Mouse (Mus musculus): ENCODE results near the gene Cntn5. TPM values are rescaled to one million over a fixed set of nuclear protein-coding genes. Genes with fewer than 3 reads are reported as not detected.

Cntn5 gene
- polyA plus RNA-seq, 1 experiment from 2014 or later: 13.4 TPM

DNA sequence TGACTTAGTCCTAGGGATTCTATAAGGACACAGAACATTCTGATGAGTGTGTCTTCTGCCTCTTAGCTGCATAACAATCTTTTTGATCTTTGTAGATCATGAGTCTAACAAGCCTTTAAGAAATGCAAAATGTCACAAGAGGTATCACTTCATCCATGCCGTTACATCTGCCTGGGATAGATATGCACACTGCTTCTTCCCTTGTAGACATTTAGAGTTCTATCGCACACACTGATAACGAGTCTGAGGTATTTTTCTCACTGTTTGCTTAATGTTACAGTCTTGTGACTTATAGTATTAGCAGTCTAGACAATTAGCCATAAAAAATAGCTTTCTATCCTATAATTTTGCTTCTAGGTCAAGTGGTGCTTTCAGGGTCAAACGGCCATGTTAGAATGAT, 522.9 kb downstream of the Cntn5 start:
- WGBS: 92% methylated on average over 4 of the region's 4 CpGs
- no peak overlapping the region for H3K4me3 ChIP-seq
- no peaks in the 10 kb centered on the region for H3K27me3 ChIP-seq
- ATAC-seq (replicated peaks): no peak
- no peaks in the 10 kb centered on the region for H3K9me3 ChIP-seq
- H3K36me3 ChIP-seq: no peaks in the 10 kb centered on the region
- no peak overlapping the region for H3K27ac ChIP-seq (replicated peaks)
- no peak overlapping the region for H3K4me2 ChIP-seq (replicated peaks)
- H3K9ac ChIP-seq (replicated peaks): no peak overlapping the region
- no peaks in the 10 kb centered on the region for H3K4me1 ChIP-seq

DNA sequence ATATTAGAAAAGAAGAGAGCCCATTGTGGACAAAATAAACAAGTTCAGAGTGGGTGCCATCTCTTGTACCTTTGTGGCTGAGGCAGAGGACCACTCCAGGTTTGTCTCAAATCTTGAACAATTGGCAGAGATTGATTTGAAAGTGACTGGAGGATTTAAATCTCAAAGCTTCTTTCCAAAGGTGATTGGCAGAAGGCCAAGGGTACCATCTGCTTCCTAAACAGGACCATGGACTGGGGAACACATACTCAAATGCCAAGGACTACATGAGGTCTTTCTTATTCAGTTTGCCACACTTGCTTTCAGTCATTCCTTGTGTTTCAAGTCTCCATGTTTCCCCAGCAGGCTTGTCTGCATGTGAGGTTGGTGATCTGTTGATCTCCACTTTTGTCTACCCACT, 528.3 kb downstream of the Cntn5 start:
- no peak overlapping the region for H3K27ac ChIP-seq (replicated peaks)
- H3K4me3 ChIP-seq: no peak overlapping the region
- H3K36me3 ChIP-seq: no peaks in the 10 kb centered on the region
- H3K9ac ChIP-seq (replicated peaks): no peak overlapping the region
- H3K9me3 ChIP-seq: no peaks in the 10 kb centered on the region
- no peaks in the 10 kb centered on the region for H3K27me3 ChIP-seq
- no peak for ATAC-seq (replicated peaks)
- no peak overlapping the region for H3K4me2 ChIP-seq (replicated peaks)
- H3K4me1 ChIP-seq: no peaks in the 10 kb centered on the region

DNA sequence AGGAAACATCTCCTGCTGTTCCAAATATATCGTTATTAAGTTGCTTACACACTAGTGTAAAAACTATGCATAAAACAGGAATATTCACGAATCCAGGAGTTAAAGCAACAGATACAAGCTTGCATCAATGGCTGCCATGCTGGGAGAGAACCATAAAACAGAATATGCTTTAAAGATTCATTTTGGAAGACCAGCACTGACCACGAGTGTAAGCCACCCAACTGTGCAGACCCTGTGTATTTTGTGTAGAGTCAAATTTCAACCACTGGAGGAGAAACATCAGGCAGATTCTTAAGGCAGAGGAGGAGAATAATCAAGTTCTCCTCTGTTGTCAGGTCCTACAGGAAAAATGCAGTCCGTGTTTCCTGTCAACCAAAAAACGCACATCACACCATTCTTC, 535.6 kb downstream of the Cntn5 start:
- H3K27me3 ChIP-seq: no peaks in the 10 kb centered on the region
- H3K27ac ChIP-seq (replicated peaks): no peak overlapping the region
- H3K9me3 ChIP-seq: no peaks in the 10 kb centered on the region
- WGBS: 70% methylated on average over 5 of the region's 5 CpGs
- H3K4me3 ChIP-seq: no peak overlapping the region
- no peak for ATAC-seq (replicated peaks)
- no peak overlapping the region for H3K4me2 ChIP-seq (replicated peaks)
- H3K9ac ChIP-seq (replicated peaks): no peak overlapping the region
- H3K4me1 ChIP-seq: no peaks in the 10 kb centered on the region
- no peaks in the 10 kb centered on the region for H3K36me3 ChIP-seq

DNA sequence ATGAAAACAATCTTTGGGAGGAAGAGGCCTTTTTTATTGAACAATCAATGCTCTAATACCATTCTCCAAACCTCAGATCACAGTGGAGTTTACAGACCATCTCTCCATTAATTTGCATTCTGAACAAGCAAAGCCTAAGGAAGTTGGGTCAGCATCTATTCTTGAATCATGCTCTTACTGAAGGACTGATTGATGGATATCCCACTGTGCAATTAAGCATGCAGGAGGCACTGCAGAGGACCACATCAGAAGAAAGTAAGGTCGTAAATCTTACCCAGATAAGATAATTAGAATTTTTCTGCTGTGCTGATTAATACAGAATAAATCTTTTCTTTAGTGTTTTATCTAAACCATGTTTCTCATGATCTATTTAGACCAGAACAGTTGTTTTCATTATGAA, 536.2 kb downstream of the Cntn5 start:
- no peaks in the 10 kb centered on the region for H3K9me3 ChIP-seq
- WGBS: 9% methylated on average over 1 of the region's 1 CpGs
- H3K27me3 ChIP-seq: no peaks in the 10 kb centered on the region
- no peaks in the 10 kb centered on the region for H3K36me3 ChIP-seq
- no peaks in the 10 kb centered on the region for H3K4me1 ChIP-seq
- no peak overlapping the region for H3K9ac ChIP-seq (replicated peaks)
- H3K27ac ChIP-seq (replicated peaks): no peak overlapping the region
- ATAC-seq (replicated peaks): no peak
- no peak overlapping the region for H3K4me2 ChIP-seq (replicated peaks)
- no peak overlapping the region for H3K4me3 ChIP-seq

DNA sequence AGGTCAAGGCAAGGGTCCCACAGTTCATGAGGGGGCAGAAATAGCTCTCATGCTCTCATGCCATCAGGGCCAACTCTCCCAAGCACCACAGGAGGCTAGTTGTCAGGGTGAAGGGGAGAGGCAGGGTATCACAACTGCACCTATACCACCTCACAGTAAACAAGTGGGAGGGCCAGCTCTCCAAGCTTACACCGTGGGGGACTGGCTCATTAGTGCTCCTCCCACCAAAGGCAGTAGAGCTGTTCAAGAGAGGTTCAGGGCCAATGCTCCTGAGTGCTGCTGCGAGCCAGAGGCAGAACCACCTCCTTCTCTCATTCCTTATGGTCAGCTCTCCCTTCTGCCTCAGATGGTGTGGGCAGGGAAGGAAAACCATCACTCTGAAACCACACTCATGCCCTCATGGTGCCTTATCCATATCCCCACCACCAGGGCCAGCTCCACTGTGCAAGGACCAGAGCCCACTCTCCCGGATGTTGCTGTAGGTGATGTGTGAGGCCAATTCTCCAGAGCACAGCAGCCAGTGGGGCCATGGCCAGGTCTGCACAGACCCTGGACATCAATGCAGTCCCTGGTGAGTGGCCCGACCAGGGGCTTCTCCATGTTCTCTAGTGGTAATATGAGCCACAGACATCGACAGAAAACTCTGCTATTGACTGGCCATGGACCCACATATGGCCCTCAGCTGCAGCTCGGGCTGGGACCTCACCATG, 538.2 kb downstream of the Cntn5 start:
- H3K9me3 ChIP-seq: no peaks in the 10 kb centered on the region
- ATAC-seq (replicated peaks): no peak; the same call in 1 of the 2 replicates

DNA sequence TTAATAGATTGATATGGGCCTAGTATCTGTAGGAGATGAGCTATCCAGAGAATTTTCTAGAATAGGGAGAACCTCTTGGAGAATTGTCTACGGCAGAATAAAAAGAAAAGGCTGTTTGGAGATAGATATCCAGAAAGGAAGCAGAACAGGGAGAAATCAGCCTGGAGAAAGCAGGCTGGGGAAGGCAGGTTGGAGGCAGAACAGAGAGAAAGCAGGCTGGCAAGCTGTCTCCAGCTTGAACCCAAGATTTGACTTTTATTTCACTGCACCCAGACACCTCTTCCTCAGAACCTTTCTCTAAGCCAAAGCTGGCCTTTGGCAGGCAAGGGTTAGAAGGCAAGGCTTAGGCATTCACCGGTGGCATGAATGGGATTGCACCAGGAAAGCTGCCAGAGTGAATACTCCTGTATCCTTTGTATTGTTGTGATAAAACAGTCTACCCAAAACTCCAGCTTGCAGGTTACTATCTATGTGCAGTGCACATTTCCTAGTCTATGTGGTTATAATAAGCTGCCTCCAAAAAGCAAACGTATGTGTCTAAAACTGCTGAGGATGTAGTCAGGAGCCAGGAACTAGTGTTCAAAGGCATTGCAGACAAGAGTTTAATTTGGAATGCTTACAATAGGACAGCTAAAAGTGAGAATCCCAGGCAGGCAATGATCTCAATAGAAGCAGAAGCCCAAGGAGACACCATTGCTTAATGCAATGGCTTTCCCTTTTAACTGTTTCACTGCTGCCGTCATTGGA, 553.5 kb downstream of the Cntn5 start:
- H3K9me3 ChIP-seq: no peaks in the 10 kb centered on the region
- ATAC-seq (replicated peaks): no peak
- H3K27me3 ChIP-seq: no peaks in the 10 kb centered on the region
- WGBS: 74% methylated on average over 4 of the region's 4 CpGs
- no peaks in the 10 kb centered on the region for H3K36me3 ChIP-seq
- H3K4me3 ChIP-seq: no peak overlapping the region
- H3K9ac ChIP-seq (replicated peaks): no peak overlapping the region
- H3K4me1 ChIP-seq: no peaks in the 10 kb centered on the region
- no peak overlapping the region for H3K27ac ChIP-seq (replicated peaks)
- H3K4me2 ChIP-seq (replicated peaks): no peak overlapping the region

More for the DNA sequence above, 538.2 kb downstream of the Cntn5 start:
- Histone ChIP-seq H3K27me3 (no peaks in the 10 kb centered on the region), H3K27ac (replicated peaks) (no peak overlapping the region), H3K9ac (replicated peaks) (no peak overlapping the region), H3K4me1 (no peaks in the 10 kb centered on the region), H3K36me3 (no peaks in the 10 kb centered on the region), H3K4me3 (no peak overlapping the region), H3K4me2 (replicated peaks) (no peak overlapping the region)
- 83% methylated on average over 6 of the region's 6 CpGs for WGBS

DNA sequence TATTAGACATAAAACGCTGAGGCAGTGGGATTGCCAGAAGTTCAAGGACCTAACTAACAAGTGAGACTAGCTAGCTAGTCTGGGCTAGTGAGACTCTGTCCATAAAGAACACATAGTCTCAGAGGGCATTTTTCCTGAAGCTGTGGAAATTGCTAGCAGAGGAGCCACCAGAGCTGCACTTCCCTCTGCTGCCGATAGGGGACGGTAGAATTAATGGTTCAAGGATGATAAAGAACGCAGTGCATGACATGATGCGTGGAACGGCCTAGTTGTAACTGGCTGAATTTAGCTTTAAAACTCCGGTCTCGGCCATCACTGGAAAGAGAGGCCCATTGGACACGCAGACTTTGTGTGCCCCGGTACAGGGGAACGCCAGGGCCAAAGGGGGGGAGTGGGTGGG, 555.8 kb downstream of the Cntn5 start:
- no peaks in the 10 kb centered on the region for H3K27me3 ChIP-seq
- H3K4me1 ChIP-seq: no peaks in the 10 kb centered on the region
- 90% methylated on average over 11 of the region's 11 CpGs for WGBS
- no peaks in the 10 kb centered on the region for H3K9me3 ChIP-seq
- H3K4me2 ChIP-seq (replicated peaks): no peak overlapping the region
- no peak overlapping the region for H3K4me3 ChIP-seq
- no peaks in the 10 kb centered on the region for H3K36me3 ChIP-seq
- H3K9ac ChIP-seq (replicated peaks): no peak overlapping the region
- ATAC-seq (replicated peaks): no peak
- H3K27ac ChIP-seq (replicated peaks): no peak overlapping the region

GRCm38 (mm10) chr9:10348222-10348621, 556.4 kb downstream of the Cntn5 start:
- ATAC-seq (replicated peaks): no peak
- no peaks in the 10 kb centered on the region for H3K27me3 ChIP-seq
- H3K4me2 ChIP-seq (replicated peaks): no peak overlapping the region
- no peak overlapping the region for H3K27ac ChIP-seq (replicated peaks)
- no peak overlapping the region for H3K4me3 ChIP-seq
- 81% methylated on average over 4 of the region's 4 CpGs for WGBS
- no peaks in the 10 kb centered on the region for H3K9me3 ChIP-seq
- no peaks in the 10 kb centered on the region for H3K36me3 ChIP-seq
- H3K4me1 ChIP-seq: no peaks in the 10 kb centered on the region
- no peak overlapping the region for H3K9ac ChIP-seq (replicated peaks)

- ATAC-seq (replicated peaks): no peak
- Histone ChIP-seq H3K36me3 (no peaks in the 10 kb centered on the region), H3K9ac (replicated peaks) (no peak overlapping the region), H3K4me1 (no peaks in the 10 kb centered on the region), H3K9me3 (no peaks in the 10 kb centered on the region), H3K27me3 (no peaks in the 10 kb centered on the region), H3K27ac (replicated peaks) (no peak overlapping the region), H3K4me3 (no peak overlapping the region), H3K4me2 (replicated peaks) (no peak overlapping the region)
Observed at GRCm38 (mm10) chr9:10340751-10341150, 563.8 kb downstream of the Cntn5 start.

- H3K4me3 ChIP-seq: no peak overlapping the region
- no peak overlapping the region for H3K4me2 ChIP-seq (replicated peaks)
- H3K36me3 ChIP-seq: no peaks in the 10 kb centered on the region
- no peaks in the 10 kb centered on the region for H3K4me1 ChIP-seq
- no peak overlapping the region for H3K9ac ChIP-seq (replicated peaks)
- H3K9me3 ChIP-seq: no peaks in the 10 kb centered on the region
- 62% methylated on average over 1 of the region's 1 CpGs for WGBS
- ATAC-seq (replicated peaks): no peak
- H3K27me3 ChIP-seq: no peaks in the 10 kb centered on the region
- no peak overlapping the region for H3K27ac ChIP-seq (replicated peaks)
Observed at GRCm38 (mm10) chr9:10339716-10340115, 564.9 kb downstream of the Cntn5 start.

DNA sequence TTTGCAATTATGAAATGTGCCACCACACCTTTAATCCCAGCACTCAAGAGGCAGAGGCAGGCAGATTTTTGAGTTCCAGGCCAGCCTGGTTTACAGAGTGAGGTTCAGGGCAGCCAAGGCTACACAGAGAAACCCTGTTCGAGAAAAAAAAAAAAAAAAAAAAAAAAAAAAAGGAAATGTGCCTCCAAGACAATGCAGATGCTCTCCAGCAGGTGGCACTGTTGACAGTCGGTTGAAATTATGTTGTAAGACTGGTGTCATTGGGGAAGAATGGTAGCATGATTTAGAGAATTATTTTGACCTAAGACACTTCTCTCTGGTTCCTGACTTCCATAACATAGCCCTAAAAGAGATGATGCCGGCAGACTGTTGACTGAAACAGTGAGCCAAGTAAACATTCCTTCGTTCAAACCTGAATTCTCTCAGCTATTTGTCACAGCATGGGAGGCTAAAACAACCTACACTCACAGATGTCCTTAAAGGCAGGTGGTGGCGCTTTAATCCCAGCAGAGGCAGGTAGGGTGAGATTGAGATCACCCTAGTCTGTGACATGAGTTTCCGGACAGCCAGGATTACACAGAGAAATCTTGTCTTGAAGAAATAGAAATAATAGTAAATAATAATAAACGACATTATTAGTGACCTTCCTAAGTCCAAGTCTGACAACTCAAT, 579.7 kb downstream of the Cntn5 start:
- Histone ChIP-seq H3K36me3 (no peaks in the 10 kb centered on the region), H3K9ac (replicated peaks) (no peak overlapping the region), H3K27ac (replicated peaks) (no peak overlapping the region), H3K27me3 (no peaks in the 10 kb centered on the region), H3K4me1 (no peaks in the 10 kb centered on the region), H3K9me3 (no peaks in the 10 kb centered on the region), H3K4me3 (no peak overlapping the region), H3K4me2 (replicated peaks) (no peak overlapping the region)
- ATAC-seq (replicated peaks): no peak
- 45% methylated on average over 7 of the region's 7 CpGs for WGBS

GRCm38 (mm10) chr9:10269342-10269741, 635.2 kb downstream of the Cntn5 start:
- H3K9me3 ChIP-seq: no peaks in the 10 kb centered on the region
- WGBS: 4% methylated on average over 2 of the region's 2 CpGs
- peak; percentile 99 for ATAC-seq (replicated peaks)

More at GRCm38 (mm10) chr9:10269342-10269741, 635.2 kb downstream of the Cntn5 start:
- Histone ChIP-seq H3K27ac (replicated peaks) (peak overlapping the region; percentile 81), H3K27me3 (no peaks in the 10 kb centered on the region), H3K9ac (replicated peaks) (no peak overlapping the region), H3K36me3 (no peaks in the 10 kb centered on the region), H3K4me3 (no peak overlapping the region), H3K4me1 (peaks cover 12% of the 10 kb centered on the region), H3K4me2 (replicated peaks) (no peak overlapping the region)

Data from forebrain, embryonic 15.5 days (tissue).